Mouse (Mus musculus) kidney, postnatal 10 days (tissue): ENCODE measurements around the gene Cct8.
"Not testable (repeated sequence)": the region's sequence is repeated elsewhere in the genome, so short reads cannot be mapped to it uniquely, and the experiment has no call there.

Source experiments
- DNase-seq: peaks from one replicate; pipeline ENCODE4 v3.0.0; 2021; ENCODE audit warnings: mixed read lengths

The Cct8 gene

DNA sequence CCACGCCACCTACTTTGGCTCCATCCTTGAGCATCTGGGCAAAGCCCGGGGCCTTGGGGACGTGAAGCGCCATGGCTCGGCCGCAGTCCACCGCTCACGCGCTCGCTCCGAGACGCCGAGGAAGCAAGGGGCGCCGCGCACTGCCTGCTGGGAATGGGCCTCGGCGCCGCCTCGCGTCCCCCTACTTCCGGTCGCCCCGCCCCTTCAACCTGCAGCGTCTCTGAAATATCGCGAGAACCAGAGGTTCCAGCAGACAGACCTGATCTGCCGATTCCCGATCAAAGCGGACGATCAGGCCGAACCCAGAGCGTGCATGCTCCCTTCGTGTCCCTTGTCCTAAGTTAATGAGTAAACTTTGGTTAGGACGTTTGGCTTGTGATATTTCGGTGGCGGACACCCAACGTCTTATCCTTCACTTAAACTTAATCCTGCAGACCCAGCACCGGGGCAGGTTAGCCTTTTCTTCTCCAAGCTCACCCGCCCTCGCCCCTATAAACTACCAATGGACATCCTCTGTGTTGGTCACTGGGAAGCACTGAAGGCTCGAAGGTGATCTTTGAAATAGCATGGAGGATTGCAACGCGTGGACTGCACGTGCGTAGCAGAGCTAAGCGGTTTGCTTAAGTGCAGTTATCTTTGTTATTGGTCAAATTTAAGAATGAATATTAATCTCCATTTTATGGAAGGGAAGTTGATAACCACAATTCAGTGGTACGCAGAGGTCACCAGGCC, at the start of gene Cct8:
Gene Cct8 (minus strand): TSS at position 158 of the 732 bp plus-strand sequence.
- DNase-seq, result peak; percentile 98

DNA sequence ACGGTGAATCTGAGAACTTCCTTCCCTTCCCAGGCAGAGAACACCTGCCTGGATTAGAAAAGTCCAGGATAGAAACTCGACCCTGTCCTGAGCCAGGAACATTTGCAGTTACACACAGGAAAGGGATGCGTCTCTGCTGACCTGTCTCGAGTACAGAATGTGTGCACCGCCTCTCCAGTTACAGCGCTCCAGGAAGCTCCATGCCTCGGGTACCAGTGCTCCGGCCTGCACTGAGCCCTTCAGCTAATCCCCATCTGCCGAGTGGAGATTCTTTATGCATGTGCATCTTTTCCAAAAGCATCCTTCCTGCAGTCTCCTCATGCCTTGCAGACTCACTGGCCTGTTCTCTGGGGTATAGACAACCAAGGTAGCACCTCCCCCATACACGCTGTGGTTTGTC, 33.1 kb upstream of the Cct8 start:
- DNase-seq, result no peak

DNA sequence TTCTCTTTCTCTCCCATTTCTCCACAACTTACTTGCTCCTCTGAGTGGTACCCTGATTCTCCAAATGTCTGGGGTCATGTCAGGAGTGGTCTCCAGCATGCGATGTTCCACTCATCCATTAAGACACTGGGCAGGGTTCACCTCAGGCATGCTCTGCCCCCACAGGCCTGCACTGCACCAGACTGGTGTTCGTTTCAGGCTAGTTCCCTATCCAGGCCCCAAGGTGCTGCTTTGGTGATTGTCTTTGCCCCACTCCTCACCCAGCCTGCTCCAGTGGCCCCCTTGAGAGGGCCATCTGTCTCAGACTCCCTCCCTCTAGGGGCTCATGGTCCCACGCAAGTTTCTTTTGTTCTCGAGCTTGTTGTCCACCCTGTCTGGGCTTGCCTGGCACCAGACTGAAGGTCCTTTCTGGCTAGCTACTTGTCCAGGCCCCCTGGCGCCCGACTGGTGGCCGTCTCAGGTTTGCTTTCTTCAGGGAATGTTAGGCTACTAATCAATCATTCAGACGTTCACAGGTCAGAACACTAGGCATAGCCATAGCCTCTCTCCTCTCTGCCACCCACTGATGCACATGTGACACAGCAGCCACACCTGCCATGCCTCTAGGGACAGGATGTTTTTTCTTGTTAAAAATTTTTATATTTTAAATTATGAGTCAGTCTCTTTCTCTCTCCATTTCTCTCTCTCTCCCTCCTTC, 32.0 kb upstream of the Cct8 start:
- no peak for DNase-seq

DNA sequence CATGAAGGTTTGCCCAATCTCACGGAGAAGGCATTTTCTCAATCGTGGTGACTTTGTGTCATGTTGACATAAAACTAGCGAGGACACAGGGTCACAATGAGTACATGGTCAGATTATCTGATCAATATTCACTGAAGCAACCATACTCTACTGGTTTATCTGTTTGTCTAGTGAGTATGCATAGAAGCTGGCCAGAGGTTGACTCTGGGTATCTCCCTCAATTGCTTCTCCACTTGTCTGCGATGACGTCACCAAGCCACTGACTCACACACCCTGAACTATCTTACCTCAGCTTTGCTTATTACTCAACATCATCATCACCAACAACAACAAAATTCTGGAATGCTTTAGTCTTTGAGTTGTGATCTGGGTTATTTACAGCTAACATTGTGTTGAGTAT, 28.6 kb upstream of the Cct8 start:
- DNase-seq, result no peak

DNA sequence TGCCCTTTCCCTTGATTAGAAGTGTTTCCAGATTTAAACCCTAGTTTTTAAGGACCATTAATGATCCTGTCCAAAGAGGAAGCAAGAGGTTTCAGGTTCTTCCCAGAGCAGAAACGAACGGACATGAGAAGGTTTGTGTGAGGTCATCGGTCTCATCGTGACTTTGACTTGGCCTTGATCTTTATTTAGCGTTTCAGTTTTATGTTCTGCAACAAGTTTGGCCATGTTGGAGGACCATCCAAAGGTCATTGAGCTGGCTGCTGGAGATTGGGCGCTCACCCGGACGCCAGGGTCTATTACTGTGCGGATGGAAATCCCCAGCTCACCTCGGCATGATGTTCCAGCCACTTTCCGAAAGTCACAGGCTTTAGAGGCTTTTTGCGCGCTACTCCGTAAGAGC, 16.7 kb upstream of the Cct8 start:
- DNase-seq, result no peak

DNA sequence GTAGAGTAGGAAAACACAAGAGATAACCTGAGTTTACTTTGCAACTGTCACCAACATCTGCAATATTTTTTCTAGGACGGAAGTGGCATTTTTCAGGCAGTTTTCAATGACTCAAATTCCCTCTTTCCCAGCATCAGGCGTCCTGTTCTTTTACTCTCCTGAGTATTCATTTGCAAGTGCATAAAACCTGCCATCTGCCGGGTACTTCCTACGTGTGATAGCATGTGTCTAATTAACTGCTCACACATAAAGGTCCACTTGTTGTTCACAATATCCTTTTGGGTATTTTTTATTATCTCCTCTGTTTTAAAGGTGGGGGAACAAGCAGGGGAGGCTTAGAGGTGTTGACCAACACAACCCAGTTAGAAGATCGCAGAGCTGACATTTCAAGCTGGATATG, 16.0 kb upstream of the Cct8 start:
- no peak for DNase-seq

DNA sequence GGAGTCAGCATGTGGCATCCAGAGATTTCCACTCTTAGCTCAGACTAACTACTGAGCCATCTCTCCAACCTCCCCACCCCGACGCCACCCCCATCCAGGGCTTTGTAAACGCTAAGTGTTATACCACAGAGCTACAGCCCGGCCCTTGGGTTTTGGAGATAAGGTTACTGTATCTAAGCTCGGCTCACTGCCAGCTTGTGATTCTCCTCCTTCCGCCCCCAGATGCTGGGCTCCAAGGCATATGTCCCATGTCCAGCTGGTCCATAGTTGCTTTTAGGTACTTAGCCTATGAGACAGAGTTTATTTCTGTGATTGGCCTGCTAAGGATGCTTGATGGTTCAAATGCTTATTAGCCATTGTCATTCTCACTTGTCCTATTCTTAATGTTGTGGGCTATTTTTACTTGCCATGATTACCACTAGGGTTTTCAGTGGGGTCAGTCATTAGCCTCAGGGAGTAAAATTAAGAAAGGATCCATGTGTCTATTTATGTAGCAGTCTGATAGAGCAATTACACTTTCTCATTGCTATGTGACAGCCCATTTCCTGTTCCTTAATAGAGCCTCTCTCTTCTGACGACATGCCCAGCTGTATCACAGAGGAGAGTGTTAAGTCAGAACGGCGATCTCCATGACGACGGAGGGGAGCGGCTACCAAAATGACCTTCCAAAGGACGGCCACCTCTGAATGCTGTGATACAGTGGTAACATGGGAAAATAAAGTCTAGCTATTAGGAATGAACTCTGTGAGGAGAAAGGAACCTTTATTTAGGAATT, 5.8 kb upstream of the Cct8 start:
- peak; percentile 64 for DNase-seq

DNA sequence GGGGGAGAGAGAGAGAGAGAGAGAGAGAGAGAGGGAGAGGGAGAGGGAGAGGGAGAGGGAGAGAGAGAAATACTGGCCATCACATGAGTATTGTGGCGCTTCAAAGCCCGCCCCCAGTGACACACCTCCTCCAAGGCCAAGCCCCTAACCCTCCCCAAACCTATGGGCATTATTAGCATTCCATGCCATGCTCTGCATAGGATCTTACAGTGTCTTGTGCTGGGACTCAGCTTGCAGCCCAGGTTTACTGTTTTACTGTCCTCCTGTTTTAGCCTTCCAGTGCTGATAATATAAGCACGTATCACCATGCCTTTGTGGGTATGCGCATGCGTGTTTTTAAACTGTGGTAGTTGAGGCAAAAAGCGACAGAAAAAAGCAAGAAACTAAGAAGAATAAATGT, 3.9 kb upstream of the Cct8 start:
- DNase-seq, result no peak

DNA sequence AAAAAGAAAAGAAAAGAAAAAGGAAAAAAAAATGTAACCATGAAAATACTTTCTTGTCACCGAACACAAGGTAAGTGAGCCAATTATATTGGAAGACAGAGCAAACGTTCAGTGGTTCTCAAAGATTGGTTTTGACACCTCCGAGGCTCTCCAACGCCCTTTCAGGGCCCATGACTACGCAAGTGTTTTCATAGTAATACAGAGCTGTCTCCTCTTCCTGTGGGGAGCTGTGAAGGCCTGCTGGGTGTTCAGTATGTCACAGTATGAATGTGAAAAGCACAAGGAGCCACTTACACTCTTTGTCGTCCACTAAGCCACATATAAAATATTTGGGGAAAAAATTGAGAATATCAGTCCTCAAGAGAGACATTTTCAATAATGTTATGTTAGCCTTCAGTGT, 1.5 kb upstream of the Cct8 start:
- no peak for DNase-seq

DNA sequence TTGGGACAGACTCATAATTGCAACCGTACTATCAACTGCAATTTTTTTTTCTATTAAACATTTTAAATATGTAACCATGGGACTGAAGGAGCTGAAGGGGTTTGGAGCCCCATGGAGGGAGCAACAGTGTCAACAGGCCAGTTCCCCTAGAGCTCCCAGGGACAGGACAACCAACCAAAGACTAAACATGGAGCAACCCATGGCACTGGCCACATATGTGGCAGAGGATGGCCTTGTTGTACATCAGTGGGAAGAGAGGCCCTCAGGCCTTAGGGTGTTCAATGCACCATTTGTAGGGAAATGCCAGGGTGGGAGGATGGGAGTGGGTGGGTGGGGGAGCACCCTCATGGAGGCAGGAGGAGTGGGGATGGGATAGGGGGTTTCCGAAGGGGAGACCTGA, 1.1 kb upstream of the Cct8 start:
- DNase-seq, result no peak

DNA sequence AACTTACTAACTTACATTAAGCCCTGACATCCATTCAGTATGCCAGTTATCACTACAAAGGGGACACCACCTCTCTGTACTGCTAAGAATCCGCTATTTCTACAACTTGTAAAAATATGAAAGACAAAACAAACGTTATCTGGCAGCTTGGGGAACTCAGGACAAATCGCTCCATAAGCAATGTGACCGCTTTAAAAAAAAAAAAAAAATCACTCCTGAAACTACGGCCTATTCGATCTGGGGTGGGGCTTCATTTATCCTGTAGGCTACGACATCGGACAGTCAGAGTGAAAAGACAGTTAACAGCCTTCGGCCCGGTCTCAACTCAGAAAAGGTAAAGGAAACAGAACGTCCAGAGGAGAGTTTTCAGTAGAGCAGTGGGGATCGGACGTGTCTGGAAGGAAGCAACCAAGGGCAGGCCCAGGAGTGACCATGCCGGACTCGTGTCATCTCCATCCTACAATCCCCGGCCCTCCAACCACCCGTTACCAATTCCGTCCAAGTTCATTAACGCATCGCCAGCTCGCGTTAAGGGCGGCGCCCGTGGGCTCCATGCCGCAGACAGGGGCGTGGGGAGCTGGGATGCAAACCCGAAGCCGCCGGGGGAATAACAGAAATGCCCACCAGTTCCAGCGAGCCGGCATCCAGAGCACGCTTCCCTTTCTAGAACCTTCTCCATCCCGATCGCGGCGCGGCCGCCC, 568 bp downstream of the Cct8 start:
- DNase-seq, result no peak

DNA sequence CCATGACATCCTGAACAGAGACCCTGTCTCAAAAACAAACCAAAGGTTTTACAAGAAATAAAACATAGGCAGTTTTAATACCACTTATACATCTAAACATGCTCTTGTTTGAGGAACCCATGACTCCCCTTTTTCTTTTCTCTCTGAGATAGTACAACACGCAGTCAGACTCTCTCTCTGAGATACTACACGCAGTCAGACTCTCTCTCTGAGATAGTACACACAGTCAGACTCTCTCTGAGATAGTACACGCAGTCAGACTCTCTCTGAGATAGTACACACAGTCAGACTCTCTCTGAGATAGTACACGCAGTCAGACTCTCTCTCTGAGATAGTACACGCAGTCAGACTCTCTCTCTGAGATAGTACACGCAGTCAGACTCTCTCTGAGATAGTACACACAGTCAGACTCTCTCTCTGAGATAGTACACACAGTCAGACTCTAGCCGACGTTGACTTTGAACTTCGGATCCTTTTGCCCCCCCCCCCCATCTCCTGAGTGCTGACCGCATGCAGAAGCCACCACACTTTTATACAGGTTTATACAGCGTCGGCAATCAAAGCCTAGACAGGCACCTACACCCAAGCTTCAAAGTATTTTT, 3.4 kb downstream of the Cct8 start:
- not testable (repeated sequence) for DNase-seq

DNA sequence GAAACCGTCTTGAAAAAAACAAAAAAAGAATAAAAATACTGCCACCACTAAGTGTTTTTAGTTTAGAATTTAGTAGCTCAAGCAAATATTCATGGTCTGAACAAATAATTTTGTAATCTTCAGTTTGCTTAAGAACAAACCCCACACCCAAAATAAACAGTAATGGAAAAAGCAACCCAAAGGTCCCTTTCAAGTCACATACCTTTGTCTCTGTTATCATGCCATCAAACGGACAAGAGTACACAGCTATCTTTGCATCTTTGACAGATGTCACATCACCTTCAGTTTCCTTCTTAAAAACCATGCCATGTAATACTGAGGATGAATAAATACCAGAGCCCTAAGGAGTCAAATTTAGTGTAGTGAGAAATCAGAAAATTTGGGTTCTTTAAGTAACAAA, 7.1 kb downstream of the Cct8 start:
- no peak for DNase-seq

DNA sequence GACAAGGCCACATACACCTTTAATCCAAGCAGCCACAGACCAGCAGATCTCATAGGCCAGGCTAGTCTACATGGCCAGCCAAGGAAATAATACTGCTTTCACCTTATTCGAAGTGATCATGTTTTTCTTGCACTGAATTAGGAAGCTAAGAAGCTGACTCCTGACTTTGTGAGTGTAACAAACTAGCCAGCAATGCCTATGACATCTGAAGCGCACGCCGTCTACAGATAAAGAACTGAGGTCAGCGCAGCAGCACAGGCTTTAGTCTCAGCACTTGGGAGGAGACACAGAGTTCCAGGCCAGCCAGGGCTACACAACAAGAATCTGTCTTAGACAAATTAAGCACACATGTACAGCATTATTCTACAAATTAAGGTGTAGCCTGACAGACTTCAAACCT, 8.9 kb downstream of the Cct8 start:
- DNase-seq, result no peak

DNA sequence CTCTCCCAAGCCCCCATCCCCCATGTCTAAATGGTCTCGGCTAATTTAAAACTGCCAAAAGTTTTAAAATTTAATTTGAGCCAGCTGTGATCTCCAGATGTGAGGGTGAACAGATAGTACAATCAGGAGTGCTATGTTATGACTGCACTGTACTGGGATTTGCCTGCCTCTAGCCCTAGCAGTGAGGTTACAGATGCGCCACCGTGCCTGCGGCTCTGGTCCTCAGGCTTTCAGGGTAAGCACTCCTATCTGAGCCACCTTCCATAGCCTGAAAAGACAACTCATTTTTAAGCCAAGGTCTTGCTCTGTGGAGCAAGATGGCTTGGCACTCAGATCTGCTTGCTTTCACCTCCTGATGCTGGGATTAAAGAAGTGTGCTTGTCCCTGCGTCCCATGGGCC, 11.3 kb downstream of the Cct8 start:
- no peak for DNase-seq

DNA sequence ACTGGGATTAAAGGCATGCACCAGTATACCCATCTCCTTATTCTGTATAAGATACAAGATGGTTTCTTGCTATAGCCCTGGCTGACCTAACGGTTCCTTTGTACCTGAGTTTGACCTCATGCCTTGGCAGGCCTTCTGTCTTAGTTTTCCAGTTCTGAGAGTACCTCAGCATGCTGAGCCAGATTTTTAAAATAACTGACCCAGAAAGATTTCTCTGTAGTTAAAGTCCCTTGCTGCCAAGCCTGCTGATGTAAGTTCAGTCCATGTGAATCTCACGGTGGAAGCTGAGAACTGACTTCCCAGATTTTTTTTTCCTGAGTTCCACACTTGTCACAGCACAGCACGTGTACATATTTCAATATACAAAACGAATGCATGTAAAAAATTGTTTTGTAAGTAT, 25.1 kb downstream of the Cct8 start:
- DNase-seq, result no peak

DNA sequence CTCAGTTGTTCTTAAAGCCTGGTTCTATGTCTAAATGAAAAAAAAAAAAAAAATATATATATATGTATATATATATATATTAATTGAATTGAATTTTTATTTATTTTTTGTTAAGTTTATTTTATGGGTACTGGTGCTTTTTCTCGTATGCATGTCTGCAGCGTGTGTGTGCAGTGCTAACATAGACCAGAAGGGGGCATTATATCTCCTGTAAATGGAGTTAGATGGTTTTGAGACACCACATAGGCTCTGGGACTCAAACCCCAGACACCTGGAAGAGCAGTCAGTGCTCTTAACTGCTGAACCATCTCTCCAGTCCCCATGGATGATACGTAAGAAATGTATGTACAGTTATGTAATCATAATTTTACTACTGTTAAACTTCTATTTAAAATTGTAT, 36.9 kb downstream of the Cct8 start:
- DNase-seq, result no peak

DNA sequence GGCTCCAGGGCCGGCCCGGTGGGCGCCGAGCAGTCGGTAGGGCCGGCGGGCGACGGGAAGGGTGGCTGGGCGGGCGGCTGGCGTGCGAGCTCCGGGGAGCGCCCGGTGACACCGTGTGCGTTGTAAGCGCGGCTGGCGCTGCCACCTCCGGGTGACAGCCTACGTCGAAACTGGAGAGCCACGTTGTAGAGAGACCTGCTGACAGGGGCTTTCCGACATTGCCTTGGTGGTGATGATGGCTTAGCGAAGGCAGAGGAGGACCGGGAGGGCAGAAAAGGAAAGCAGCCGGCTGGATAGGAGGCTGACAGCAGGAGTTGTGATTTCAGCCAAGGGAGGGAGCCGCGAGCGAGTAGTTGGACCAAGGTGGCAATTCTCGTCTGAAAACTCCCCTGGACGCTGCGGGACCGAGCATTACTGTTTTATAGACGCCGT, 40.5 kb downstream of the Cct8 start:
- DNase-seq, result no peak

DNA sequence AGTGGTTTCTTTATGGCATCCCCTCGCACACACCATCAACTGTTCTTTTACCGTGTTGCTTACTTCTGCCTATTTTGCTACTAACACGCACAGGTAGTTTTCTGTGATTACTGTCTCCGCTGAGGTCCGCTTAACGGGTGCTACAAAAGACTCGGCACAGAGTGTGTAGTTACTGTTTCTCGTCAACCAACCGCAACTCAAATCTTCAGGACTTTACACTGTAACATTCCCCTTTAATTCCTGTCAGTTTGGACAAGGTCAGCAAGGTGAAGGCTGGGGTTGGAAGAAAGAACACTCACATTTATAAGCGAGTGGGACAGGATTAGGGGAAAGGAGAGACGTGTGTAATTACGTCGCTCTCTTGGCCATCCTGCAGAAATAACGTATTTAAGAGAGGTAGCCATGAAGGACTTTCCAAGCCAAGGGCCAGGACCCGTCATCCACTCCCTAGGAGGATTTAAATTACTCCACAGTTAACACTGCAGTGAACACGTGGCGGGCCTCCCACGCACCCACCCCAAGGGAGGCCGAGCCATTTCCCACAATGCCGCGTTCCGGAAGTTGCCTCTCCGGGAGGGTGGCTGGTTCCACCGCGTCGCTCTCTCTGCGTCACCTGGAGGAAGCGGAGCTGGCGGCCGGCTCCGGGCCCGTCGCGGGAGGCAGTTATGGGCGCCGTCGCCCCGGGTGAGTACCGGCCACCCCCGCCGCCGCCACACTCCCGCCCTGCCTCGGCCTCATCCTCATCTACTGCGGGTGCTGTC, 41.1 kb downstream of the Cct8 start, which contains the start of gene Usp16:
Gene Usp16 (plus strand): TSS at position 285 of the 761 bp plus-strand sequence.
- peak; percentile 95 for DNase-seq

DNA sequence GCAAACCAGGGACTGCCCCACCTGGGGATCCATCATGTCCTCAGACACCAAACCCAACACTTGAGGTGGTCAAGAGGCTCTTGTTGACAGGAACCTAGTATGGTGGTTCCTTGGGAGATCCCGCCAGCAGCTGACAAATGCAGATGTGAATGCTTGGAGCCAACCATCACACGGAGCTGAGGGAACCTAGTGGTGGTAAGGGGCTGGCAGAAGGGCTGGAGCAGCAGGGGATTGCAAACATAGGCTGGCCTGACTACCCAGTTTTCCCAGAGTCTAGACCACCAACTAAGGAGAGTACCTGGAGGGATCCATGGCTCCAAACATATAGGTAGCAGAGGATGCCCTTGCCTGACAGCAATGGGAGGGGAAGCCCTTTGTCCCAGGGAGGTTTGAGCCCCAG, 42.4 kb downstream of the Cct8 start:
- no peak for DNase-seq

DNA sequence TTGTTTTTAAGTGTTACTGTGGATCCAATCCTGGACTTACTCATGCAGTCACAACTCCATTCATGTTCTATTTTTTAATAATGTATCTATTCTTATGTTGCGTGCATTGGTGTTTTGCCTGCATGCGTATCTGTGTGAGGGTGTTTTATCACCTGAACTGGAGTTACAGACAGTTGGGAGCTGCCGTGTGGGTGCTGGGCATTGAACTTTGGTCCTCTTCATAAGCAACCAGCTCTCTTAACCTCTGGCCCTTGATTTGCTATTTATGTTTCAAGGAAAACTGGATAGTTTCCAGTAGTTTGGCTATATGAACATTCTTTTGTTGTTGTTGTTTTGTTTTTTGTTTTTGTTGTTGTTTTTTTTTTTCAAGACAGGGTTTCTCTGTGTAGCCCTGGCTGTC, 50.1 kb downstream of the Cct8 start:
- no peak for DNase-seq

DNA sequence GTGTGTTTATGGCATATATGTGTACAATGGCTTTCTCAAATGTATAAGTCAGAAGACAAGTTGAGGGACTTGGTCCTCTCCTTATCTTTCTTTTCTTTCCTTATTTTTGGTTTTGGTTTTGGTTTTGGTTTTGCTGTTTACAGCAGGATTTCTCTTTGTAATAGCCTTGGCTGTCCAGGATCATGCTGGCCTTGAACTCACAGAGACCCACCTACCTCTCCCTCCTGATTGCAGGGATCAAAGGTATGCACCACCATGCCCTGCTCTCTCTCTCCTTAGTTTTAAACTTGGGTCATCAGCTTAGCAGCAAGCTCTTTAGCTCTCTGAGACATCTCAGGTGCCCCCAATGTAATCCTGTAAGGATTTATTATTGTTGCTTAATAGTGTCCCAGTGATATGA, 50.6 kb downstream of the Cct8 start:
- DNase-seq, result no peak
